In the genomic region with DNA sequence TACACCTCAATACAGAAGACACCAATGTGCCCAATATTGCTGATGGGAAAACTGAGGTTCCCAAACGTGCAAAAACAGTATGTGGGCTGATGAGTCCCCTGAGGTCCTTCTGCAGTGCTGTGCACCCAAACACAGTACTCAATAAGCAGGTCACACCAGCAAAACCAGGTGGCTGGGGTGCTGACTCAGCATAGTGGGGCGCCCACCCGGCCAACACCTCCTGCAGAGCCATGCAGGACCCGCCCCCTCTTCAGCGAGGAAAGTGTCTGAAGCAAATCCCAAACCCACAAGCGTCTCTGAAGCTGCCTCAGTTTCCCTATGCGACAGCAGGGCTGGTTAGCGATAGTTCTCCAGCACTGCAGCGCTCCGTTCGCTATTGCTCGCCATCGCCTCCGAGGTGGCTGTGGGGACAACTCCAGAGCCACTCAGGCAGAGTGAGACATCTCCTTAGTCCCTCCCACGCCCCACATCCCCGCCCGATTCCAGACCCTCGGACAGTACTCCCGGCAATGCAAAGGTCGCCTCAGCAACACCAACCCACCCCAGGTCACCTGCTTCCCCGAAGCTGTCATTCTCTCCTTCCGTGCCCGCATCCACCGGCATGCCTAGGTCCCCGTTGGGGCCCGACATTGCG, we compare ENCODE assay signal across 8 mouse cellular contexts. TPM values are rescaled to one million over a fixed set of nuclear protein-coding genes. Genes with fewer than 3 reads are reported as not detected.
A peak's percentile ranks its signal among the peaks of the same experiment; 100 is the strongest.
DNase-seq lines count a peak whose midpoint lies in the region; ATAC-seq and TF ChIP-seq lines count a peak whose summit lies in the region.

No protein-coding gene starts in this region.

- peak overlapping the region; percentile 92 for H3K4me2 ChIP-seq in hindbrain, embryonic 12.5 days (replicated peaks)
- H3K4me2 ChIP-seq in lung, postnatal 0 days (replicated peaks; ENCODE audit: low read depth, low read length), result peak overlapping the region; percentile 99

- no peaks in the 10 kb centered on the region for H3K9me3 ChIP-seq in hindbrain, embryonic 12.5 days (replicated peaks)
- H3K9me3 ChIP-seq in lung, postnatal 0 days (ENCODE audit: low read length), result no peaks in the 10 kb centered on the region

- no peak for TF ChIP-seq EP300 in lung, postnatal 0 days (IDR thresholded peaks at IDR 0.05)

- under 1% methylated on average over 27 of the region's 27 CpGs for WGBS in hindbrain, embryonic 12.5 days
- 1% methylated on average over 26 of the region's 27 CpGs for WGBS in lung, postnatal 0 days
- 1% methylated on average over 27 of the region's 27 CpGs for WGBS in thymus, adult 2 months

- intact Hi-C loops in gastrocnemius, postnatal 14 days (cut with DNase I; ENCODE audit: low total_unique reads), result no loop called here

- peak; percentile 33 for DNase-seq in gastrocnemius, postnatal 14 days
- DNase-seq in gastrocnemius, adult 8-10 months (ENCODE audit: low spot score in 2 of 2), result no peak
- no peak for DNase-seq in testis, postnatal 10 days (ENCODE audit: low spot score)
- DNase-seq in lung, postnatal 0 days (ENCODE audit: low spot score), result no peak
- DNase-seq in thymus, adult 2 months, result peak; percentile 59
- DNase-seq in cerebellum, postnatal 14 days, result no peak

- peak overlapping the region; percentile 92 for H3K4me3 ChIP-seq in testis, adult 2 months (ENCODE audit: control insufficient read depth, low read depth, low read length)
- H3K4me3 ChIP-seq in hindbrain, embryonic 12.5 days, result peak overlapping the region; percentile 66
- peak overlapping the region; percentile 57 for H3K4me3 ChIP-seq in lung, postnatal 0 days (ENCODE audit: low read depth, low read length)
- H3K4me3 ChIP-seq in thymus, adult 2 months (ENCODE audit: control insufficient read depth, insufficient read depth, low read length), result peak overlapping the region; percentile 66

- TF ChIP-seq POLR2A in testis, adult 2 months (IDR thresholded peaks at IDR 0.05; ENCODE audit: control insufficient read depth, low read depth, low read length), result no peak
- TF ChIP-seq POLR2A in thymus, adult 2 months (IDR thresholded peaks at IDR 0.05; ENCODE audit: control insufficient read depth, extremely low read depth, insufficient read depth, low read length, poor library complexity), result no peak

- H3K27ac ChIP-seq in testis, adult 2 months (ENCODE audit: control insufficient read depth, insufficient read depth, low read depth, low read length), result peak overlapping the region; percentile 56
- H3K27ac ChIP-seq in hindbrain, embryonic 12.5 days, result peak overlapping the region; percentile 41; the same call in 1 of the 2 replicates
- no peak overlapping the region for H3K27ac ChIP-seq in lung, postnatal 0 days (ENCODE audit: low read length)
- H3K27ac ChIP-seq in thymus, adult 2 months (ENCODE audit: control insufficient read depth, insufficient read depth, low read length), result no peak overlapping the region

- H3K4me1 ChIP-seq in testis, adult 2 months (ENCODE audit: control insufficient read depth, insufficient read depth, low read length), result peaks cover 7% of the 10 kb centered on the region
- peaks cover 12% of the 10 kb centered on the region for H3K4me1 ChIP-seq in hindbrain, embryonic 12.5 days
- H3K4me1 ChIP-seq in lung, postnatal 0 days (ENCODE audit: insufficient read depth, low read depth, low read length), result peaks cover 11% of the 10 kb centered on the region; the same call in 1 of the 2 replicates
- peaks cover 16% of the 10 kb centered on the region for H3K4me1 ChIP-seq in thymus, adult 2 months (replicated peaks; ENCODE audit: control insufficient read depth, insufficient read depth, low read length)

- ATAC-seq in hindbrain, embryonic 12.5 days (ENCODE audit: low FRiP score), result peak; percentile 55
- ATAC-seq in lung, postnatal 0 days, result peak; percentile 48

- no peaks in the 10 kb centered on the region for H3K36me3 ChIP-seq in testis, adult 2 months (ENCODE audit: control insufficient read depth, insufficient read depth, low read length)
- peaks cover 36% of the 10 kb centered on the region for H3K36me3 ChIP-seq in hindbrain, embryonic 12.5 days
- peaks cover 6% of the 10 kb centered on the region; the same call in 1 of the 2 replicates for H3K36me3 ChIP-seq in lung, postnatal 0 days (ENCODE audit: insufficient read depth, low read length)
- H3K36me3 ChIP-seq in thymus, adult 2 months (ENCODE audit: control insufficient read depth, insufficient read depth, low read length), result peaks cover 15% of the 10 kb centered on the region

- TF ChIP-seq CTCF in testis, adult 2 months (IDR thresholded peaks at IDR 0.05; ENCODE audit: control insufficient read depth, insufficient read depth, insufficient replicate concordance, low read depth, low read length), result no peak
- no peak for TF ChIP-seq CTCF in lung, postnatal 0 days (IDR thresholded peaks at IDR 0.05)
- TF ChIP-seq CTCF in thymus, adult 2 months (IDR thresholded peaks at IDR 0.05; ENCODE audit: borderline replicate concordance, control insufficient read depth, extremely low read depth, insufficient read depth, low read length, poor library complexity), result no peak

- peak overlapping the region; percentile 68 for H3K9ac ChIP-seq in hindbrain, embryonic 12.5 days
- peak overlapping the region; percentile 43; the same call in 1 of the 2 replicates for H3K9ac ChIP-seq in lung, postnatal 0 days (replicated peaks; ENCODE audit: low read depth)

- H3K27me3 ChIP-seq in testis, adult 2 months (ENCODE audit: control insufficient read depth, insufficient read depth, low read length), result no peaks in the 10 kb centered on the region
- peaks cover 25% of the 10 kb centered on the region; the same call in 1 of the 2 replicates for H3K27me3 ChIP-seq in hindbrain, embryonic 12.5 days
- no peaks in the 10 kb centered on the region for H3K27me3 ChIP-seq in lung, postnatal 0 days (replicated peaks; ENCODE audit: insufficient read depth, low read length)
- no peaks in the 10 kb centered on the region for H3K27me3 ChIP-seq in thymus, adult 2 months (ENCODE audit: control insufficient read depth, insufficient read depth, low read length)

RNA-seq across cellular contexts. Expression of a gene that starts 0.5 kb away (rescaled TPM):
- 10 to 100 TPM; 44.1 to 49.3 TPM for total RNA-seq in gastrocnemius, postnatal 14 days (2021)
- 10 to 100 TPM; 40.1 to 46.1 (median 42.3) TPM for total RNA-seq in gastrocnemius, adult 8-10 months (2022)
- polyA plus RNA-seq in testis, adult 2 months (2012; rRNA removed), result 92.9 and 102 TPM in 2 replicates
- 62.6 and 72.8 TPM in 2 replicates for polyA plus RNA-seq in hindbrain, embryonic 12.5 days (2016; fragmentation: Nextera tagmentation; extraction: Ambion mirVana)
- 73.4 and 78.1 TPM in 2 replicates for polyA plus RNA-seq in lung, postnatal 0 days (2015; fragmentation: Nextera tagmentation; extraction: Ambion mirVana)
- polyA plus RNA-seq in thymus, adult 2 months (2012; rRNA removed), result 192 and 257 TPM in 2 replicates

RNA-seq across cellular contexts. Expression of a gene that starts 6.8 kb away (rescaled TPM):
- total RNA-seq in gastrocnemius, postnatal 14 days (2021), result 1 to 10 TPM; 2.6 to 4.7 TPM
- total RNA-seq in gastrocnemius, adult 8-10 months (2022), result 1 to 10 TPM in 1 of 4 experiments, under 1 TPM in 1, not detected in 2; 0.65 to 1.9 TPM
- 197 and 328 TPM in 2 replicates for polyA plus RNA-seq in testis, adult 2 months (2012; rRNA removed)
- polyA plus RNA-seq in hindbrain, embryonic 12.5 days (2016; fragmentation: Nextera tagmentation; extraction: Ambion mirVana), result 0.95 and 1.2 TPM in 2 replicates
- 223 and 355 TPM in 2 replicates for polyA plus RNA-seq in lung, postnatal 0 days (2015; fragmentation: Nextera tagmentation; extraction: Ambion mirVana)
- 23.8 and 27.3 TPM in 2 replicates for polyA plus RNA-seq in thymus, adult 2 months (2012; rRNA removed)

RNA-seq across cellular contexts. Expression of a gene that starts 14.4 kb away (rescaled TPM):
- 10 to 100 TPM; 41.3 to 43.2 TPM for total RNA-seq in gastrocnemius, postnatal 14 days (2021)
- total RNA-seq in gastrocnemius, adult 8-10 months (2022), result 10 to 100 TPM; 33.8 to 40.1 (median 36.1) TPM
- 7.5 and 7.6 TPM in 2 replicates for polyA plus RNA-seq in testis, adult 2 months (2012; rRNA removed)
- 34.5 and 35.1 TPM in 2 replicates for polyA plus RNA-seq in hindbrain, embryonic 12.5 days (2016; fragmentation: Nextera tagmentation; extraction: Ambion mirVana)
- polyA plus RNA-seq in lung, postnatal 0 days (2015; fragmentation: Nextera tagmentation; extraction: Ambion mirVana), result 21.8 and 22.9 TPM in 2 replicates
- 17.9 and 24.7 TPM in 2 replicates for polyA plus RNA-seq in thymus, adult 2 months (2012; rRNA removed)

RNA-seq across cellular contexts. Expression of a gene that starts 28.1 kb away (rescaled TPM):
- total RNA-seq in gastrocnemius, postnatal 14 days (2021), result 10 to 100 TPM in 1 of 2 experiments, 1 to 10 TPM in 1; 9.8 to 13.5 TPM
- 1 to 10 TPM; 2.6 to 5.9 (median 3.9) TPM for total RNA-seq in gastrocnemius, adult 8-10 months (2022)
- 36.3 and 39.4 TPM in 2 replicates for polyA plus RNA-seq in testis, adult 2 months (2012; rRNA removed)
- polyA plus RNA-seq in hindbrain, embryonic 12.5 days (2016; fragmentation: Nextera tagmentation; extraction: Ambion mirVana), result 44.4 and 47.5 TPM in 2 replicates
- polyA plus RNA-seq in lung, postnatal 0 days (2015; fragmentation: Nextera tagmentation; extraction: Ambion mirVana), result 5.0 and 5.1 TPM in 2 replicates
- polyA plus RNA-seq in thymus, adult 2 months (2012; rRNA removed), result 10.7 and 12.1 TPM in 2 replicates

RNA-seq across cellular contexts. Expression of a gene that starts 29.1 kb away (rescaled TPM):
- total RNA-seq in gastrocnemius, postnatal 14 days (2021), result 10 to 100 TPM; 29.3 to 30.0 TPM
- total RNA-seq in gastrocnemius, adult 8-10 months (2022), result 10 to 100 TPM; 18.3 to 28.1 (median 25.8) TPM
- 255 and 278 TPM in 2 replicates for polyA plus RNA-seq in testis, adult 2 months (2012; rRNA removed)
- polyA plus RNA-seq in hindbrain, embryonic 12.5 days (2016; fragmentation: Nextera tagmentation; extraction: Ambion mirVana), result 59.1 and 66.3 TPM in 2 replicates
- 20.1 and 20.4 TPM in 2 replicates for polyA plus RNA-seq in lung, postnatal 0 days (2015; fragmentation: Nextera tagmentation; extraction: Ambion mirVana)
- 517 and 528 TPM in 2 replicates for polyA plus RNA-seq in thymus, adult 2 months (2012; rRNA removed)

Comparison
In these comparisons a context has a peak if more than half of its experiments do, and no peak if none do; other contexts are left out.
1. DNase-seq: peak in gastrocnemius, postnatal 14 days (single experiment) and thymus, adult 2 months (single experiment); none in gastrocnemius, adult 8-10 months (0 of 2), testis, postnatal 10 days (single experiment), lung, postnatal 0 days (single experiment) and cerebellum, postnatal 14 days (0 of 2).
2. H3K27ac ChIP-seq: peak in testis, adult 2 months (single experiment) and hindbrain, embryonic 12.5 days (single experiment); none in lung, postnatal 0 days (single experiment) and thymus, adult 2 months (single experiment).
3. RNA of a gene that starts 6.8 kb away (polyA plus RNA-seq): 197 to 328 TPM in testis, adult 2 months, 223 to 355 TPM in lung, postnatal 0 days and 23.8 to 27.3 TPM in thymus, adult 2 months; 0.95 to 1.2 TPM in hindbrain, embryonic 12.5 days; every median in the first group is over 10 times any median in the second.
4. Peak in every context shown above with its lines, with median percentiles within 50 percentile points of each other: H3K4me3 ChIP-seq.